Mouse (Mus musculus): ENCODE measurements around the gene Lsmem1.

The Lsmem1 gene

DNA sequence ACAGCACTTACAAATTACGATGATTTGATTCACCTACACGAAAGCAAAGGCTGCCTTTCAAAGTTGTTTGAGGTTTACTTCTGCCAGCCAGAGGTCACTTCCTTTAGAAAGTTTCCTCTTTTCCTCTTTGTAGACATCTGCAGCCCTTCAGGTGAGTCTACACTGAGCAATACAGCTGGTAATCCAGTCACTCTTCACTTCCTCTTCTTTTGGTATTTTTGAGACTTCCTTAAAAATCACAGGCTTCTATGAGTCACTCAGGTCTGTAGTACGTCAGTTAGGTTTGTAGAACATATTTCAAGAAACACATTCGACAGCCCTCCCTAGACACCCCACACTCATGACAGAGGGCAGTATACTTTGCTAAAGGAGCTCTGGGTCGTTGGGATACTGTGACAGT is 58.6 kb downstream of the Lsmem1 start:
- no peak for DNase-seq (ENCODE audit: low spot score)

DNA sequence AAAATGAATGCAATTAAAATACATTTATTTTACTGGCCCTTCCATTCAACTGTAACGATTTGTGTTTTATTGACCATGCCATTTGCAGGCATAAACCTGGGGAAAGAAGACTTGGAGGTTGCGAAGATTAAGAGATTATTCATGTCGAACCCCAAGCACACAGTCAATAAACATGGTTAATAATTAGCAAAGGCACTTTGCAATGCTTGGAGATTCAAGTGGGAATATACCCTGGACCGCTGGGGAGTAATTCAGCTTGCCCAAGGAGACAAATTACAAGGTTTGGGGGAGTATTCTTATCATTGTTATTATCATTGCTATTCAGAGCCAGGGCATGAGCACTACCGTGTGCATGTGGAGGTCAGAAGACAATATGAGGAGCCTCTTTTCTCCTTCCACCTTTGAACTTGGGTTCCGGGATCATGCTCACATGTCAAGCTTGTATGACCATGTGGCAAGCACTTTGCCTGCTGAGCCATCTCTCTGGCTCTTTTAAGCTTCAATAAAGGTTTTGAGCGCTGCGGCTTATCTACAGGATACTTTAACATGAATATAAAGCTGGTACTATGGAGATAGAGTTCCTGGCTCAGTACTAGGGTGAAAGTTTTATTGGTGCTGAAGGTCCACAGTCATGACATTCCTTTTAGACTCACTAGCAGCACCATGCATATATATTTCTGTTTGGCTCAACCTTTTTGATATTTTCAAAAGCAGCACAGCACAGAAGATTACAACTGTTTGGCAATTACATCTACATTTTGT is 59.6 kb downstream of the Lsmem1 start:
- DNase-seq (ENCODE audit: low spot score) = no peak

DNA sequence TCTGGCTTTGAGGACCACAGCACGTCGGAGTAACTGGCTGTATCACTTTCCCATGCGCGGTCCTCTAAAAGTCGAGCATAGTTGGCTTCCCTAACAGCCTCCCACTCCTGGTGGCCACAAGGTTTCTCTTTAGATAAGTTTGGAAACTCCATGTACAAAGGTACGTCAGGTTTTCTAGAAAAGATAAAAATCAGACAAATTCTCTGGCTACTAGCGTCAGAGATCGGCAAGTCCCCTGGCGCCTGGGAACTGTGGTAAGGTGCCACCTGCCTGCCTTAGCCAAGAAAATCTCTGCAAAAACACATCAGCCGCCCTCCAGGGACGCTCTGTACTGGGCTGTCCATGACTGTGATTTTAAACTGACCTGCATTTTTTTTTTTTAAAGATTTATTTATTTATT is 64.8 kb downstream of the Lsmem1 start:
- no peak for DNase-seq (ENCODE audit: low spot score)

DNA sequence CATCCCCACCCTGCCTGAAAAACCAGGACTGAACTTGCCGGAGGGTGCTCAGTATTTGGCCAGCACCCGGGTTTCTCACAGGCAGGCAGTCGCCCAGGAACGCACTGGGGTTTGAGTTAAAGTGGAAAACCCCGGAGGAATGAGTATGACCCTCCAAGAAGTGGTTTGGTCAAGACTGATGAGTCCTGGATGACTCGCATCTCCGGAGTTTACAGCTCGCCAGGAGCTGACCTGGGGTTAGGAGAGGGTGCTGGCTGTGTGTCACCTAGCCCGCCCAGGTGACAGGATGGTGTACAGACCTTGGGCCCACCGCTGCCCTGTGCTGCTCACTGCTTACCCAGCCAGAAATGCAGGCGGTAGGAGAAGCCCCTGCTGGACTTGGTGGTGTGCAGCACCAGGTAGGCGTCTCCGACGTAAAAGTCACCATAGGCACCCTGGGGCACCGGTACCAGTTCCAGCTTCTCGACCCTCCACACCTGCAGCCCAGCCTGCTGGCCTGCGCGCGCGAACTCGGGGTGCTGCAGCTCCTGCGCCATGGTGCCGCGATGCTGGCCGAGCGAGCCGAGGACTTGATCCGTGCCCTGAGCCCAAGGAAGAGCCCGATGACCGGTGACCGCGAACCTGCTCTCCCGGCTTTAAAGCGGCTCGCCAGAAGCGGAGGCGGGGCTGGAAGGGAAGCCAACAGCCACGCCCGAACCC is 65.6 kb downstream of the Lsmem1 start, which contains the start of gene Scin:
Gene Scin (minus strand): TSS at position 656 of the 699 bp plus-strand sequence.
- peak; percentile 4 for DNase-seq (ENCODE audit: low spot score)

DNA sequence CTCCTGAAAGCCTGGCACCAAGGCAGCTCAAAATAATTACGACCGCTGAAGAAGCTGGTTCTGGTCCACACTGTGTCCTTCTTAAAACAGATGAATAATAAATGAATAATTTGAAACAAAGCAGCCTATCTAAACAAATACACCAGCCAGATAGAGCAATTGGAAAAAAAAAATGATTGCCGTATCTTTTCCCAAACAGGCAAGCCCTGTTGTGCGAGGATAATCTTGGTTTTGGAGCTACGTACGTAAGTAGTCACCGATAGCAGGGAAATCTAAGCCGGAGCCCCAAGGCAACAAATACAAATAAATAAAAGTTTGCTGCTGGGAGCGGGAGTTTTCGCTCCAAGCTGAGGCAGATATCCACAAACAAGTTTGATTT is 66.1 kb downstream of the Lsmem1 start:
- no peak for DNase-seq (ENCODE audit: low spot score)
